Mouse (Mus musculus) cortical plate, adult 2 months (tissue): ENCODE data around the gene Wdcp.

Source experiments
- CTCF ChIP-seq: fragments of 200-500 bp; IDR thresholded peaks from 2 replicates; pipeline ENCODE4 v1.5.1; 2011; ENCODE audit warnings: mild to moderate bottlenecking, control low read depth, low read length; ENCODE audit not compliant: insufficient read depth; ENCODE audit errors: extremely low read depth
- POLR2A ChIP-seq: fragments of 200-500 bp; IDR thresholded peaks from 2 replicates; pipeline ENCODE4 v1.6.1; 2011; ENCODE audit warnings: mild to moderate bottlenecking, low read length, control low read depth; ENCODE audit not compliant: insufficient read depth; ENCODE audit errors: extremely low read depth

DNA sequence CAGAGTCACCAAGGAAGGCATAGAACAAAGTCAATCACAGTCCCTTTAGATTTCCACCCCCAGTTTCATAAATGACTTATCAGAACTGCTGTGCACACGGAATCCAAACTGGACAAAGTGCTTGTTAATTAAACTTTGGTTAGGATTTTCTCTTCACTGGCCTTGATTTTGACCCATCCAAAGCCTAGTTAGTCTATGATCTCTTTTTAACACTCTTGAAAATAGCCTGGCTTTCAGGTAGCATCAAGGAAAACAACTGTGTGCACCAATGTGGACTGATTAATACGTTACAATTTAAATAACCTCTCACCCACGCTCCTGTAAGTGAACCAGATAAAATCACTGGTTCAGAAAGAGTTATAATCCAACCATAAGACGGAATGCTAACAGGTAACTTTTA is 32.1 kb upstream of the Wdcp start:
- no peak for TF ChIP-seq POLR2A
- no peak for TF ChIP-seq CTCF
